Mouse (Mus musculus): ENCODE measurements around the gene Pde10a. TPM values are rescaled to one million over a fixed set of nuclear protein-coding genes. Genes with fewer than 3 reads are reported as not detected.
A peak's percentile ranks its signal among the peaks of the same experiment; 100 is the strongest.

Pde10a gene
- polyA plus RNA-seq, 1 experiment from 2014 or later: 1.8 TPM

- no peak overlapping the region for H3K4me2 ChIP-seq
- no peaks in the 10 kb centered on the region for H3K4me1 ChIP-seq (replicated peaks; ENCODE audit: control insufficient read depth, insufficient read depth, low read length)
- no peaks in the 10 kb centered on the region for H3K27me3 ChIP-seq (replicated peaks; ENCODE audit: control insufficient read depth, insufficient read depth, low read length)
- DNase-seq (ENCODE audit: low spot score) (no peak), ATAC-seq (replicated peaks; ENCODE audit: low FRiP score) (no peak)
- 76% methylated on average over 4 of the region's 4 CpGs for WGBS
- H3K27ac ChIP-seq (ENCODE audit: low read depth, low read length): no peak overlapping the region
- H3K4me3 ChIP-seq (ENCODE audit: low read depth, low read length): no peak overlapping the region
- H3K9ac ChIP-seq (ENCODE audit: low read depth, low read length): no peak overlapping the region
- H3K36me3 ChIP-seq (ENCODE audit: control insufficient read depth, insufficient read depth, low read length): no peaks in the 10 kb centered on the region
- no peaks in the 10 kb centered on the region for H3K9me3 ChIP-seq (ENCODE audit: control insufficient read depth, low read length)
These were observed 31.7 kb upstream of the Pde10a start for GRCm38 (mm10) chr17:8493461-8493860.

GRCm38 (mm10) chr17:8498151-8498550, 27.0 kb upstream of the Pde10a start:
- H3K9me3 ChIP-seq (ENCODE audit: control insufficient read depth, low read length): no peaks in the 10 kb centered on the region
- H3K4me1 ChIP-seq (replicated peaks; ENCODE audit: control insufficient read depth, insufficient read depth, low read length): no peaks in the 10 kb centered on the region
- ATAC-seq (replicated peaks; ENCODE audit: low FRiP score): no peak
- H3K9ac ChIP-seq (ENCODE audit: low read depth, low read length): no peak overlapping the region
- H3K27ac ChIP-seq (ENCODE audit: low read depth, low read length): no peak overlapping the region
- no peak overlapping the region for H3K4me3 ChIP-seq (ENCODE audit: low read depth, low read length)
- H3K4me2 ChIP-seq: no peak overlapping the region
- WGBS: 90% methylated on average over 1 of the region's 1 CpGs
- no peaks in the 10 kb centered on the region for H3K36me3 ChIP-seq (ENCODE audit: control insufficient read depth, insufficient read depth, low read length)
- peaks cover 4% of the 10 kb centered on the region for H3K27me3 ChIP-seq (replicated peaks; ENCODE audit: control insufficient read depth, insufficient read depth, low read length)
- no peak for DNase-seq (ENCODE audit: low spot score)

GRCm38 (mm10) chr17:8498655-8499054, 26.5 kb upstream of the Pde10a start:
- ATAC-seq (replicated peaks; ENCODE audit: low FRiP score) (no peak), DNase-seq (ENCODE audit: low spot score) (no peak)
- H3K9me3 ChIP-seq (ENCODE audit: control insufficient read depth, low read length): no peaks in the 10 kb centered on the region
- no peak overlapping the region for H3K4me3 ChIP-seq (ENCODE audit: low read depth, low read length)
- no peaks in the 10 kb centered on the region for H3K4me1 ChIP-seq (replicated peaks; ENCODE audit: control insufficient read depth, insufficient read depth, low read length)
- no peaks in the 10 kb centered on the region for H3K36me3 ChIP-seq (ENCODE audit: control insufficient read depth, insufficient read depth, low read length)
- no peak overlapping the region for H3K4me2 ChIP-seq
- H3K27me3 ChIP-seq (replicated peaks; ENCODE audit: control insufficient read depth, insufficient read depth, low read length): peaks cover 4% of the 10 kb centered on the region
- no peak overlapping the region for H3K27ac ChIP-seq (ENCODE audit: low read depth, low read length)
- 54% methylated on average over 5 of the region's 5 CpGs for WGBS
- no peak overlapping the region for H3K9ac ChIP-seq (ENCODE audit: low read depth, low read length)

- DNase-seq (ENCODE audit: low spot score) (no peak), ATAC-seq (replicated peaks; ENCODE audit: low FRiP score) (no peak)
- Histone ChIP-seq H3K9ac (ENCODE audit: low read depth, low read length) (no peak overlapping the region), H3K27ac (ENCODE audit: low read depth, low read length) (no peak overlapping the region), H3K4me3 (ENCODE audit: low read depth, low read length) (no peak overlapping the region), H3K27me3 (replicated peaks; ENCODE audit: control insufficient read depth, insufficient read depth, low read length) (peaks cover 4% of the 10 kb centered on the region), H3K9me3 (ENCODE audit: control insufficient read depth, low read length) (no peaks in the 10 kb centered on the region), H3K36me3 (ENCODE audit: control insufficient read depth, insufficient read depth, low read length) (no peaks in the 10 kb centered on the region), H3K4me1 (replicated peaks; ENCODE audit: control insufficient read depth, insufficient read depth, low read length) (no peaks in the 10 kb centered on the region), H3K4me2 (no peak overlapping the region)
- WGBS: 72% methylated on average over 4 of the region's 4 CpGs
These were observed 25.5 kb upstream of the Pde10a start for GRCm38 (mm10) chr17:8499564-8500117.

GRCm38 (mm10) chr17:8504381-8504780, 20.8 kb upstream of the Pde10a start:
- no peak overlapping the region for H3K27ac ChIP-seq (ENCODE audit: low read depth, low read length)
- no peak overlapping the region for H3K9ac ChIP-seq (ENCODE audit: low read depth, low read length)
- H3K9me3 ChIP-seq (ENCODE audit: control insufficient read depth, low read length): no peaks in the 10 kb centered on the region
- ATAC-seq (replicated peaks; ENCODE audit: low FRiP score) (no peak), DNase-seq (ENCODE audit: low spot score) (no peak)
- H3K4me2 ChIP-seq: no peak overlapping the region
- no peaks in the 10 kb centered on the region for H3K36me3 ChIP-seq (ENCODE audit: control insufficient read depth, insufficient read depth, low read length)
- no peak overlapping the region for H3K4me3 ChIP-seq (ENCODE audit: low read depth, low read length)
- 0 out of 2 replicates have a peak, but pooled peaks cover 5% of the 10 kb centered on the region for H3K4me1 ChIP-seq (replicated peaks; ENCODE audit: control insufficient read depth, insufficient read depth, low read length)
- H3K27me3 ChIP-seq (replicated peaks; ENCODE audit: control insufficient read depth, insufficient read depth, low read length): peaks cover 4% of the 10 kb centered on the region
- WGBS: 70% methylated on average over 3 of the region's 3 CpGs

GRCm38 (mm10) chr17:8505669-8506426, 19.3 kb upstream of the Pde10a start:
- peak overlapping the region; percentile 39; the same call in 1 of the 2 replicates for H3K9ac ChIP-seq (ENCODE audit: low read depth, low read length)

GRCm38 (mm10) chr17:8506726-8507125, 18.4 kb upstream of the Pde10a start:
- 60% methylated on average over 6 of the region's 6 CpGs for WGBS
- ATAC-seq (replicated peaks; ENCODE audit: low FRiP score): no peak

More at GRCm38 (mm10) chr17:8505669-8506426, 19.3 kb upstream of the Pde10a start:
- Histone ChIP-seq H3K9me3 (ENCODE audit: control insufficient read depth, low read length) (no peaks in the 10 kb centered on the region), H3K27ac (ENCODE audit: low read depth, low read length) (no peak overlapping the region), H3K4me1 (replicated peaks; ENCODE audit: control insufficient read depth, insufficient read depth, low read length) (0 out of 2 replicates have a peak, but pooled peaks cover 5% of the 10 kb centered on the region), H3K4me2 (peak overlapping the region; percentile 67), H3K27me3 (replicated peaks; ENCODE audit: control insufficient read depth, insufficient read depth, low read length) (peaks cover 6% of the 10 kb centered on the region), H3K4me3 (ENCODE audit: low read depth, low read length) (peak overlapping the region; percentile 32), H3K36me3 (ENCODE audit: control insufficient read depth, insufficient read depth, low read length) (no peaks in the 10 kb centered on the region)
- 3% methylated on average over 20 of the region's 20 CpGs for WGBS
- peak; percentile 82 for ATAC-seq (replicated peaks; ENCODE audit: low FRiP score)
- DNase-seq (ENCODE audit: low spot score): peak; percentile 64

GRCm38 (mm10) chr17:8507654-8508053, 17.5 kb upstream of the Pde10a start:
- H3K27ac ChIP-seq (ENCODE audit: low read depth, low read length): no peak overlapping the region
- ATAC-seq (replicated peaks; ENCODE audit: low FRiP score) (no peak), DNase-seq (ENCODE audit: low spot score) (no peak)
- H3K36me3 ChIP-seq (ENCODE audit: control insufficient read depth, insufficient read depth, low read length): no peaks in the 10 kb centered on the region
- no peaks in the 10 kb centered on the region for H3K9me3 ChIP-seq (ENCODE audit: control insufficient read depth, low read length)
- H3K4me2 ChIP-seq: peak overlapping the region; percentile 37
- H3K27me3 ChIP-seq (replicated peaks; ENCODE audit: control insufficient read depth, insufficient read depth, low read length): peaks cover 6% of the 10 kb centered on the region; the same call in 1 of the 2 replicates
- H3K9ac ChIP-seq (ENCODE audit: low read depth, low read length): no peak overlapping the region
- WGBS: 29% methylated on average over 3 of the region's 3 CpGs
- H3K4me3 ChIP-seq (ENCODE audit: low read depth, low read length): no peak overlapping the region
- 0 out of 2 replicates have a peak, but pooled peaks cover 5% of the 10 kb centered on the region for H3K4me1 ChIP-seq (replicated peaks; ENCODE audit: control insufficient read depth, insufficient read depth, low read length)

More at GRCm38 (mm10) chr17:8506726-8507125, 18.4 kb upstream of the Pde10a start:
- DNase-seq (ENCODE audit: low spot score): no peak
- H3K27ac ChIP-seq (ENCODE audit: low read depth, low read length): no peak overlapping the region
- no peak overlapping the region for H3K4me2 ChIP-seq
- H3K4me1 ChIP-seq (replicated peaks; ENCODE audit: control insufficient read depth, insufficient read depth, low read length): 0 out of 2 replicates have a peak, but pooled peaks cover 5% of the 10 kb centered on the region
- no peaks in the 10 kb centered on the region for H3K9me3 ChIP-seq (ENCODE audit: control insufficient read depth, low read length)
- peaks cover 6% of the 10 kb centered on the region for H3K27me3 ChIP-seq (replicated peaks; ENCODE audit: control insufficient read depth, insufficient read depth, low read length)
- H3K4me3 ChIP-seq (ENCODE audit: low read depth, low read length): no peak overlapping the region
- H3K9ac ChIP-seq (ENCODE audit: low read depth, low read length): no peak overlapping the region
- no peaks in the 10 kb centered on the region for H3K36me3 ChIP-seq (ENCODE audit: control insufficient read depth, insufficient read depth, low read length)
